Mouse (Mus musculus) gonadal fat pad, adult 2 months (tissue): ENCODE results near the gene Tns1. TPM values are rescaled to one million over a fixed set of nuclear protein-coding genes. Genes with fewer than 3 reads are reported as not detected.

Experiments used
- DNase-seq: peaks from one replicate; pipeline ENCODE4 v3.0.0-alpha.2; 2012; ENCODE audit warnings: low read depth
- polyA plus RNA-seq: library from polyadenylated mRNA; depleted of rRNA; stranded (reverse); fragments of >200 nt; gene quantifications from 2 replicates; pipeline ENCODE4 v1.2.3, GENCODE M21; 2012

The Tns1 gene
- polyA plus RNA-seq, 1 experiment, result 292 TPM

- no peak for DNase-seq
Measured at GRCm38 (mm10) chr1:73993279-73993678, 131.0 kb downstream of the Tns1 start.

- no peak for DNase-seq
Measured at GRCm38 (mm10) chr1:73992201-73992938, 131.9 kb downstream of the Tns1 start.

DNA sequence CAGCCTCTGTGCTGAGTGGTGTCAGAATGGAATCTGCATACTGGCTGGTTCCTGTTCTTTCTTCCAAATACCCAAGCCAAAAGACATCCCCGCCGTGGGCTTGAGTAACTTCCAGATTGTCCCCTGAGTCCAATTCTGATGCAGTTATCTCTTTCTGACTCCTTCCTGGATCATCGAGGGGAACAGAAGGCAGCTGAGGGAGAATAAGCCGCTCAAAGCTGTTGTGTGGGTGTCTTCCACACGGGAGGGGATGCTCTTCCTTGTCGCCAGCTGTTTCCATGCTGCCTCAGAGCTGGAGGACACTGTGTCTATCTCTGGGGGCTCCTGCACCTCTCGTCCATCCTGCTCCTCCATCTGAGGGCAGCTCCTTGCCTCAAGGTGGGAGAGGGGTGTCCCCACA lies 133.0 kb downstream of the Tns1 start:
- DNase-seq, result no peak

DNA sequence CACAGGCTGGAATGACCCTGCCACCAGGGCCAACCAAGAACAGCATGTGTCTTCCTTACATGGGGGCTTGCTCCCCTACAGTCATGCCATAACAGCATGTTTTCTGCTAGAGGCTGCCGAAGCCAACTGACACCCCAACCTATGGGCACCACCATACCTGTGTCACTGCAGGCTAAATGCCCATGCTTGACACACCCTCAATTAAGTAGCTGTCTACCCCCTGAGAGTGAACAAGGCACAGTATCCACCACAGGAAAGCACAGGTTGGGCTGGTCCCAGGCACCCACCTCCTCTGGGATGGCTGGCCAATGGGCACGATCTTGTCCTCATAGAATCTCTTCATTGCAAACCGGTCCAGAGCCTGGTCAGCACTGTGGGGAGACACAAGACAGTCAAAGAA lies 134.2 kb downstream of the Tns1 start:
- no peak for DNase-seq

GRCm38 (mm10) chr1:73987705-73988201 lies 136.5 kb downstream of the Tns1 start:
- no peak for DNase-seq

DNA sequence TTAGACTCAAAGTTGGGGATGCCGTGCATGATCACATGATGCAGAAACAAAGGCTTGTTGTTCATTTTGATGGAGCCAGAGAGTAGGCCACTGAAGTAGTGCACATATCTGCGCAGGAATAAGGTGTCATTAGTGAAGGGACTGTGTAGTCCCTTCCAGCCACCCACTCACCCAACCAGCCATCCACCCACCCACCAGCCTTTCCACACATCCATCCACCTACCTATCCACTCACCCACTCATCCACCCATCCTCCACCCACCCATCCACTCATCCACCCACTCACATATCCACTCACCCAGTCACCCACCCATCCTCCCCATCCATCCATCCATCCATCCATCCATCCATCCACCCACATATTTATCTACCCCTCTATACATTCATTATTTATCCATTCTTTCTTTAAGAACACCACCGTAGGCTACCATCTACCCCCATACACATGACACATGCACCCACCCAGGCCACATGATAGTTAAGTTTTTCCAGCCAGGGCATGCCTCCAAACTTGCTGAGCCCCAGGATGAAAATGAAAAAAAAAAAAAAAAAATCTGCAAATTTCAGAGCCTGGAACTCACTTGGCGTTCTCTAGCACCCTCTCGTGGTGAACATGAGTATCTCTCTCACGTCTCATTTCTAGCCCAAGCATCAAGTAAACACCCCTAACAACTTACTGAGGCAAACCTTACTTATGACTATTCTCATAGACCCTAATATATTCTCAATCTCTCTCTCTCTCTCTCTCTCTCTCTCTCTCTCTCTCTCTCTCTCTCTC lies 137.8 kb downstream of the Tns1 start:
- no peak for DNase-seq

DNA sequence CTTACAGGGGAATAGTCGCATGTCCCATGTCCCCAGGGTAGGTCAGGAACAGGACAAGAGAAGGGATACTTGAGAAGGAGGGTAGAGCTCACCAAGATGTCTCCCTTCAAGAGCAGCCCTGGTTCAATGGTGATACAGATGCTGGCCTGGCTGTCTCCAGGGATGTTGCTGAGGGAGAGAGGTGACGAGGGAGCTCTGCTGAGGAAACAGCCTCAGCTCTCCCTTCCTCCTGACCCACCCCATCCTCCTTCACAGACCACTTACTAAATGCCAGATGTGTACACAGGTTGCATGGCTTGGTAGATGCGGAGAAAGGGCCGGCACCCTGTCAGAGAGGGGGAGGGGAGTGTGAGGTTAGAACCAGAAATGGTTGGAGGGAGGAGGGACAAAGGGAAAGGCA lies 138.6 kb downstream of the Tns1 start:
- no peak for DNase-seq

DNA sequence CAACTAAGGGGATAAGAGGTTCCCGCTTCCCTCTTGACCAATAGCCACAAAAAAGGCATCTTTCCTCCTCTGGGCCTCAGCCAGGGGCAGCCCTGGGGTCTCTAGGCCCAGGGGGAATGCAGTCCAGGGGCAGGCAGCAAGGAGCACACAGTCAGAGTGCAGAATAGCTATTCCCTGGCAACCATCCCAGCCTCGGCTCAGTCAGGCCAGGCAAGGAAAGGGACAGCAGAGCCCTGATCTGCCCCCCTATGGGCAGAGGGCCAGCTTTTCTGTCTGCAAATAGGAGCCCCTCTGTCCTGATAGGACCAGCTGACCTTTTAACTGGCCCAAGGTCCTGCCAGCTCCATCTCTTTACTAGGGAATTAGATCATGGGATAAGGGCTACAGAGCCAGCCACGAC lies 145.0 kb downstream of the Tns1 start:
- no peak for DNase-seq

- DNase-seq, result no peak
Measured at GRCm38 (mm10) chr1:73978576-73978975, 145.7 kb downstream of the Tns1 start.

DNA sequence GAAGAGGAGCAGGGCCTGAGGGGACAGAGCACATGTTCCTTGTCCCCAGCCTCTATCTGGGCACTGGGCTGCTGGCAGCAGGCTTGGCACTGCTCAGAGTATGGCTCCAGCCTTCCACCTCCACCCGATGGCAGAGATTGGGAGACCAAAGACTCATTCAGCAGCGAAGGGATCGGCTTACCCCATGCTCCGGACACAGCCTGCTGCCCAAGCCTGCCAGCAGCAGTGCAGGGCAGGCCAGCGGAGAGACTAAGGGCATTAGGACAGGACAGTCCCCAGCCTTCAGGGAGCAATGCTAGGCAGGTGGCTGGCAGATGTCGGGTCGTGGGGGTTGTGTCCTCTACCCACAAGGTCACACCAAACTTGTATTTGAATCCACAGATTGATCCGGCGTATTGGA lies 150.3 kb downstream of the Tns1 start:
- DNase-seq, result no peak

GRCm38 (mm10) chr1:73972726-73973125 lies 151.5 kb downstream of the Tns1 start:
- no peak for DNase-seq

DNA sequence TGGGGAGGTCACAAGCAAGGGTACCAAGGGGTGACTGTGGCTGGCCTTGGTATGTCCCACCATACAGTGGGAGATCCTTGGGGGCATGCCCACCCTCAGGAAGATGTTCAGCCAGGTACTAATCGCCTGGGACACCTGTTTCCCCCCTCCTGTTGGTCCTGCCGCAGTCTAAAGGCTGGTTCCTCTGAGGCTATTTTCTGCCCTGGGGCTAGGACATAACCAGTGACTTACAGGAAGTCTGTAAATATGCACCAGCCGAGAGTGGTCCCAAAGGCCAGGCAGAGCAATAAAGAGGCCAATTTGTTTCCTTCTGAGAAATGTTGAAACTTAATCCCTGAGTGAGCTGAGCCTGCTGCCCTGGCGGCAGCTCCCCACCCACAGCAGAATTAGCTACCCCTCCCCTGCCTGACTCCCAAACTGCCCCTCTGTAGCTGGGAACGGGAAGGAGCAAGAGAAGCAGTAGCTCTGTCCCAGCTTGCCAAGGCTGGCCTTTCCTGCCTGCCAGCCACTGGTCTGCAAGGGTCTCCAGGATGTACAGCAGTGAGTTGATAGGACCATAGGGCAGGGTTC lies 154.0 kb downstream of the Tns1 start:
- DNase-seq, result no peak

- no peak for DNase-seq
Measured at GRCm38 (mm10) chr1:73968712-73969511, 155.3 kb downstream of the Tns1 start.

DNA sequence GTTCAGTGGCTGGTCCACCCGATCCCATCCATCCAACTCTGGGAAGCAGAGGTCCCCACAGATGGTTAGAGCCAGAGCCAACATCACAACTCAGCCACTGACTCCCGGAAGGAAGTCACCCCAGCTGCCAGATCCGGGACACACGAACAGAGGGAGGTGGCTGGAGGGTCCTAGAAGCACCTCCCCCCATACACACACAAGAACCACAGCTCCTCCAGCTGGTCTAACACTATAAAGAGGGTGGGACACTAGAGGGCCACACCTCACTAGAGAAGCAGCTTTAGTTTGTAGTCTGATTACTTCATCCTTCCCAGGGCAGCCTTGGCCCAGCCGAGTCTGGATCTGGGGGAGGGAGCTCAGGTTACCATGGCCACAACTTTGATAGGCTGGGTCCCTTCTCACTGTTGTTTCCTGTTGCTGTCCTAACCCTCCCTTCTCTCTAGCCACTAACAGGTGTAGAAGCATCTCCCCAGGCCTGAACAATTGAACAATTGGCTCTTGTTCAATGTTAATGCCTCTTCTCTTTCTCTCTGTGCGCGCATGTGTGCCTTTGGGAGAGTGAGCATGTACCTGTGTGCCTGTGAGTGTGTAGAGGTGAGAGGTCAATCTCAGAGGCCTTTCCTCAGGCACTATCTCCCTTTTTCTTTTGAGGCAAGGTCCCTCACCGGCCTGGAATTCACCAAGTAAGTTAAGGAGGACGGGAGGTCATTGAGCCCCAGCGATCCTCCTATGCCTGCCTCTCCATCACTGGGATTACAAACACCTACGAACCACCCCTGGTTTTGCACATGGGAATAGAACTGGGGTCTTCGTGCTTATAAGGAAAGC lies 157.6 kb downstream of the Tns1 start:
- DNase-seq, result no peak

DNA sequence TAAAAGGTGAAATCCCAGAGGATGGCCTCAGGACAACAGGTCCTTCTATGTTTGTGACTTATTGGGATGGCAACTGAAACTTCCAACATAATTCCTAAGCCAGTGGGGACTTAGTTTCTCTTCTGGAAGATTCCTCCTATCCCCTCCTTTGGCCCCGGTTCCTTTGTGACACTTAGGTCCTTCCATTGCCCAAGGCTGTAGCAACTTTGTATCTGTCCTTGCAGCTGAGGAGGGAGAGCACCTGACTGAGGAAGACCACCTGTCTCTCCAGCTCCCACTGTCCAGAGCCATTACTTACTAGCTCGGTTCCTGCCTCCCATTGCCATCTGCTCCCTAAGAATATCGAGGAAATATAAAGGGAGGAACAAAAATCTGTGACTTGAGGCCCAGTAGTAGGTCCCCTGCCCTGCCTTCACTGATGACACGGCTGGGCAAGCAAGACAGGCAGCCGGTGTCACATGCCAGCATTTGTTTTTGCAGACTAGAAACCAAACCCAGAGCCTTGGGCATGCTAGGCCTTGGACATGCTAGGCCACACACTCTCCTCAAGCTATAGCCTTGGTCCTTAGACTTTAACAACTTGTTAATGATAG lies 160.0 kb downstream of the Tns1 start:
- DNase-seq, result no peak

GRCm38 (mm10) chr1:73963626-73964025 lies 160.6 kb downstream of the Tns1 start:
- no peak for DNase-seq

- DNase-seq, result no peak
Measured at GRCm38 (mm10) chr1:73962668-73963371, 161.4 kb downstream of the Tns1 start.

DNA sequence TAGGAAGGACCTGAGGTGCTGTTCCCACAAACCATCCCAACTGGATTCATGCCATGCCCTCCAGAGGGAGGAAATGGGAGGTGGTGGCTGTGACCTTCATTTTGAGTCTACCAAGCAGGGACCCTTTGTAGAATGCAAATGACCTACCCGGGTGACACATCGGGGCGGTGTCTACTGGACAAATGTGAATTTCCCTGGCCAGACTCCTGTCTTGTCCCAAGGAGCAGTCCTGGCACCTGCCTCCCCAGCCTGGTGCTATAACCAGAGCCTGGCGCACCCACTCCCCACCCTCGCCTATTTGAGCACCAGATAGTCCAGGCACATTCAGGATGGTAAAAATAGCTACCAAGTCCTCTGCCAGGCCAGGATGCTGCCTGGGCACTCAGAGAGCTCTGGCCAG lies 162.2 kb downstream of the Tns1 start:
- DNase-seq, result no peak

DNA sequence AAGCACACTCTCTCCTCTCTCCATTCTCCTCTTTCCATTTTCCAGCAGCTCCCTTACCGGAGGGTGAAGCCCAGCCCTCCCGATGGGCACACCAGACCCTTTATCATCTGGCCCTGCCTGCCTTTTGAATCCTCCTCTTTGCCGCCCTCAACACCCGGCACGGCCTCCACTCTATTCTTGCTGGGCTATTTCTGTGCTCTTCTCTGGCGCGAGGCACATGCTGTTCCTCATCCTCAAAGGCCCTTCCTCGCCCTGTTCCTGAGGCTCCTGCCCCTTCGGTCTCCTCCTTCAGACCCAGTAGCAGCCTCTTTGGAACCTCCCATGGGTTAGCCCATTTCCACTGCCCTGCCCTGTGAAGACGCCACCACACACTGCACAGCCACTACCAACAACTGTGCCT lies 164.5 kb downstream of the Tns1 start:
- DNase-seq, result no peak

GRCm38 (mm10) chr1:73959344-73959743 lies 164.9 kb downstream of the Tns1 start:
- no peak for DNase-seq
